Mouse (Mus musculus) forebrain, postnatal 0 days (tissue): Measurements from ENCODE around the gene Tshz2. TPM values are rescaled to one million over a fixed set of nuclear protein-coding genes. Genes with fewer than 3 reads are reported as not detected.
A peak's percentile ranks its signal among the peaks of the same experiment; 100 is the strongest.

ENCODE experiments used
- ATAC-seq: fragments of 200-750 bp; cut with Nextera tagmentation; 2 replicates; pipeline ENCODE4 v1.8.0; 2017; ENCODE audit warnings: mild to moderate bottlenecking, moderate library complexity
- DNase-seq: peaks from one replicate; pipeline ENCODE4 v3.0.0-alpha.2; 2015
- H3K27ac ChIP-seq: fragments of 300-500 bp; sonication (generic); 2 replicates; pipeline ENCODE4 v1.5.1; 2014; ENCODE audit warnings: low read depth, mild to moderate bottlenecking, antibody characterized with exemption, low read length, moderate library complexity, mixed read lengths
- H3K27me3 ChIP-seq: fragments of 300-500 bp; sonication (generic); 2 replicates; pipeline ENCODE4 v1.6.1; 2014; ENCODE audit warnings: mild to moderate bottlenecking, low read length, mixed read lengths; ENCODE audit not compliant: insufficient read depth
- H3K36me3 ChIP-seq: fragments of 300-500 bp; sonication (generic); 2 replicates; pipeline ENCODE4 v1.6.1; 2014; ENCODE audit warnings: mild to moderate bottlenecking, moderate library complexity; ENCODE audit not compliant: insufficient read depth
- H3K4me1 ChIP-seq: fragments of 300-500 bp; sonication (generic); 2 replicates; pipeline ENCODE4 v1.6.1; 2014; ENCODE audit warnings: antibody characterized with exemption; ENCODE audit not compliant: insufficient read depth
- H3K4me2 ChIP-seq: fragments of 300-500 bp; sonication (generic); 2 replicates; pipeline ENCODE4 v1.6.1; 2014; ENCODE audit warnings: low read depth, mild to moderate bottlenecking, moderate library complexity
- H3K4me3 ChIP-seq: fragments of 300-500 bp; sonication (generic); 2 replicates; pipeline ENCODE4 v1.5.1; 2014; ENCODE audit warnings: low read depth, low read length, mixed read lengths
- H3K9ac ChIP-seq: fragments of 300-500 bp; sonication (generic); 2 replicates; pipeline ENCODE4 v1.6.1; 2014; ENCODE audit warnings: mild to moderate bottlenecking
- H3K9me3 ChIP-seq: fragments of 300-500 bp; sonication (generic); 2 replicates; pipeline ENCODE4 v1.6.1; 2016; ENCODE audit warnings: low read length
- CTCF ChIP-seq: sonication (generic); IDR thresholded peaks from 2 replicates; pipeline ENCODE4 v1.5.1; 2016; ENCODE audit warnings: antibody characterized with exemption, control low read depth, low read depth
- WGBS: fragments of 180-500 bp; shearing (Covaris S2); extraction: QIAGEN DNeasy Blood & Tissue Kit; methylation state at CpG from one replicate; pipeline ENCODE4 v1.1.7; 2014; 5-methylcytosine and 5-hydroxymethylcytosine counted together
- polyA plus RNA-seq: library from polyadenylated mRNA; unstranded; fragments of >200 nt; fragmentation: Nextera tagmentation; extraction: Ambion mirVana; gene quantifications from 2 replicates; pipeline ENCODE4 v1.2.1, GENCODE M21; 2015
- total RNA-seq: library from RNA; depleted of rRNA; stranded (reverse); fragments of >200 nt; gene quantifications from 2 replicates; pipeline ENCODE4 v1.2.3, GENCODE M21; 2014

The Tshz2 gene
- total and polyA plus RNA-seq, 2 experiments from 2014 or later, result 19.7 to 29.2 TPM

DNA sequence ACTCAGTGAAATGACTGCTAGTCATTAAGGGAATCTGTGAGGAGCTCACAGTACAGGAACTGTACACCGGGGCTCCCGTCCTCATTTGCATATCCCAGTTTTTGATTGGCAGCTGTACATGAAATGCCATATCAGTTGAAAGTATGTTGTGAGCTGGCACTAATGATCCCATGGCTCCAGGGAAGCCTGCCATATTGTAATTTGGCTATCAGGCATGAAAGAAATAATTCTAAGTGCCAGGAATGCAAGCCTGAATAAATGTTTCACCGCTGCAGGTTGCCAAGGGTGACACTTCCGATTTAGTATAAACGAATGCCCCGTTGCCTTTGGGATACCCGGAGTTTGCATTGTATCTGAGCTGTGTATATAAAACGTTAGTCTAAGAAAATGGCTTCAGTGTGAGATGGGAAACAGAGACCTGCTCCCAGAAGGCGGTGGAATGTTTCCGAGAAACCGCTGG is 366.1 kb downstream of the Tshz2 start:
- ATAC-seq (peak; percentile 47; the same call in 1 of the 2 replicates), DNase-seq (peak; percentile 54)
- Histone ChIP-seq H3K4me3 (no peak overlapping the region), H3K9ac (no peak overlapping the region), H3K4me1 (0 out of 2 replicates have a peak, but pooled peaks cover 3% of the 10 kb centered on the region), H3K27me3 (peaks cover 9% of the 10 kb centered on the region), H3K36me3 (no peaks in the 10 kb centered on the region), H3K4me2 (no peak overlapping the region), H3K27ac (0 out of 2 replicates have a peak overlapping the region, but pooled peaks have one; percentile 15), H3K9me3 (no peaks in the 10 kb centered on the region)
- 8% methylated on average over 11 of the region's 11 CpGs for WGBS
- TF ChIP-seq CTCF, result no peak

DNA sequence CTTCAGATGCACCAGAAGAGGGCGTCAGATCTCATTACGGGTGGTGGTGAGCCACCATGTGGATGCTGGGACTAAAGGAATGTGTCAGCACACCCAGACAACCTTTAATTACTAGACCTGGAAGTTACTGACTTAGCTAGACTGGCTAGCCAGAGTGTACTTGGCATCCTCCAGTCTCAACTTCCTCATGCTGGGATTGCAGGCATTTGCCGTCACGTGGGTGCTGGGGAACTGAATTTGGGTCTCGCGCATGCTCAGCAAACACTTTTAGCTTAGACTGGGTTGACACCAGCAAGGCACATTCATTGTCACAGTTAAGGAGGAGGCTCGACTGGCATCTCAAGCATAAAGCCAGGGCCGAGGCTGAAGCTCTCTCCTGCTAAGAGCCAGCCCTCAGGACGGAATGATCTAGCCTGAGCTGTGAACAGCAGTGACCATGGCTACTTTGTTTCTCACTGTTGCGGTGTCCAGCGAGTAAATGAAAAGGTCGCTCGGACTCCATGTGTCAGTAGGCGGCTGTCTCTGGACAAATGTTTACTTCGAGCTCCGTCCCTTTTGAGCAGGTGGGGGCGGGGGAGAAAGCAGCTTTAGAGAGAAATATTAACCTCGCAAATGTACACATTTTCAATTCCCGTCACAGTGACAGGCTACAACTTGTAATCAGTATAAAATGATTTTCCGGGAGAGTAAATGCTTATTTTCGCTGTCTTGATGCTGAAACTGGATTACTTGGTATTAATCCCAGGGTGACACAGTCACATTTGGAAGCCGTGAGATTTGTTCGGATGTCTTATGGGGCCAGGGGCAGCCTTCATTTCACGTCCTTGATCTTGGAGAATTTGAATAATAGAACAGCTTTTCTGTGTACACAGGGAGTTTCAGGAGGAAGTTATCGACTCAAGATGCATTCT is 370.0 kb downstream of the Tshz2 start:
- WGBS, result 42% methylated on average over 25 of the region's 25 CpGs
- Histone ChIP-seq H3K4me2 (no peak overlapping the region), H3K9me3 (no peaks in the 10 kb centered on the region), H3K9ac (no peak overlapping the region), H3K36me3 (no peaks in the 10 kb centered on the region), H3K4me1 (0 out of 2 replicates have a peak, but pooled peaks cover 3% of the 10 kb centered on the region), H3K27me3 (no peaks in the 10 kb centered on the region), H3K27ac (0 out of 2 replicates have a peak overlapping the region, but pooled peaks have one; percentile 10), H3K4me3 (no peak overlapping the region)
- ATAC-seq (peak; percentile 58; the same call in 1 of the 2 replicates), DNase-seq (peak; percentile 55)
- no peak for TF ChIP-seq CTCF

GRCm38 (mm10) chr2:170003666-170004065 is 370.9 kb downstream of the Tshz2 start:
- TF ChIP-seq CTCF, result no peak
- Histone ChIP-seq H3K27ac (no peak overlapping the region), H3K4me2 (no peak overlapping the region), H3K27me3 (no peaks in the 10 kb centered on the region), H3K4me3 (no peak overlapping the region), H3K9me3 (no peaks in the 10 kb centered on the region), H3K4me1 (0 out of 2 replicates have a peak, but pooled peaks cover 3% of the 10 kb centered on the region), H3K36me3 (no peaks in the 10 kb centered on the region), H3K9ac (no peak overlapping the region)
- DNase-seq, result peak; percentile 38
- 44% methylated on average over 8 of the region's 8 CpGs for WGBS
- no peak for ATAC-seq

- WGBS, result 72% methylated on average over 8 of the region's 8 CpGs
- H3K9ac ChIP-seq, result no peak overlapping the region
- TF ChIP-seq CTCF, result no peak
- H3K9me3 ChIP-seq, result no peaks in the 10 kb centered on the region
- H3K27ac ChIP-seq, result no peak overlapping the region
- no peak for DNase-seq
- no peak overlapping the region for H3K4me2 ChIP-seq
- 0 out of 2 replicates have a peak, but pooled peaks cover 6% of the 10 kb centered on the region for H3K4me1 ChIP-seq
- H3K27me3 ChIP-seq, result no peaks in the 10 kb centered on the region
- H3K36me3 ChIP-seq, result no peaks in the 10 kb centered on the region
- ATAC-seq, result no peak
- no peak overlapping the region for H3K4me3 ChIP-seq
Measured at GRCm38 (mm10) chr2:170006829-170007228, 374.0 kb downstream of the Tshz2 start.

GRCm38 (mm10) chr2:170007426-170007958 is 374.7 kb downstream of the Tshz2 start:
- H3K4me3 ChIP-seq, result no peak overlapping the region
- no peak overlapping the region for H3K27ac ChIP-seq
- no peak for ATAC-seq
- no peak overlapping the region for H3K4me2 ChIP-seq
- no peak overlapping the region for H3K9ac ChIP-seq
- WGBS, result 82% methylated on average over 6 of the region's 6 CpGs
- H3K36me3 ChIP-seq, result no peaks in the 10 kb centered on the region
- no peak for DNase-seq
- 0 out of 2 replicates have a peak, but pooled peaks cover 6% of the 10 kb centered on the region for H3K4me1 ChIP-seq
- H3K27me3 ChIP-seq, result no peaks in the 10 kb centered on the region
- no peaks in the 10 kb centered on the region for H3K9me3 ChIP-seq
- no peak for TF ChIP-seq CTCF

DNA sequence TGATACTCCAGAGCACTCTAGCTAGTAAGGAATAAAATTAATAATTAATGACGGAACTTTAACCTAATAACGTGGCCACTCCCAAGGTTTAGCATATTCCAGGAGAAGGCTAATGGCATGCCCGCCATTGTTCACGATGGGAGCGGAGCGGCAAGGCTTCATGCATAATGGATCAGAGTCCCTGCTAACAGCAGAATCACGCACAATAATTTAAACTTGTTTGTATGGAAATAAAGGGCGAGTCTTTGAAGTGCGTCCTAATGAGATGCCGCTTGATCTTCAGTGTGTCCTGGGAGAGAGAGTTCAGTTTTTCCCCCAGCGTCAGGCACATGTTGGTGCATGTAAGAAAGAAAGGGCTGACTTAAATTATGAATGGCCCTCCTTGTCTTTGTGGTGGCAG is 376.9 kb downstream of the Tshz2 start:
- H3K4me1 ChIP-seq, result 0 out of 2 replicates have a peak, but pooled peaks cover 3% of the 10 kb centered on the region
- 13% methylated on average over 11 of the region's 11 CpGs for WGBS
- no peaks in the 10 kb centered on the region for H3K9me3 ChIP-seq
- no peaks in the 10 kb centered on the region for H3K36me3 ChIP-seq
- H3K4me2 ChIP-seq, result peak overlapping the region; percentile 41
- DNase-seq (no peak), ATAC-seq (peak; percentile 18; the same call in 1 of the 2 replicates)
- H3K9ac ChIP-seq, result no peak overlapping the region
- TF ChIP-seq CTCF, result peak; percentile 24; the same call in 1 of the 2 replicates
- H3K27ac ChIP-seq, result no peak overlapping the region
- H3K27me3 ChIP-seq, result 0 out of 2 replicates have a peak, but pooled peaks cover 4% of the 10 kb centered on the region
- H3K4me3 ChIP-seq, result 0 out of 2 replicates have a peak overlapping the region, but pooled peaks have one; percentile 1
